Comparison of ENCODE assay signal across 15 mouse cellular contexts in the genomic region with DNA sequence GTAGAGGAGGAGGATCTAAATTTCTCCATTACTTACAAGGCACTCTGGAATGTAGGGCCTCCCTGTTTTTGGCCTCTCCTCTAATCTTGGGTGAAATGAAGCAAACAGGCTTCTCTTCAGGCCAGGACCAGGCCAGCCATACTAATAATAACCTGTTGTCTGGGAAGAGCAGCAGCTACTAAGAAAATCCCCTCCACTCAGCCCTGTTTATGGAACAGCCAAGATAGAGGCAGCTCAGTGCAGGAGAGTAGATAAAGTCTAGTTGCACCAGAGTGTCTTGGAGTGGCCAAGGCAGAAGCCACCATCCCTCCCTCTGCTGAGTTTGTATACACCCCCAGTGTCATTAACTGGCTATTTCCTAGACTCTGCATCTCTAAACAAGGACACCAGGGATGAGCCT.
A peak's percentile ranks its signal among the peaks of the same experiment; 100 is the strongest.
DNase-seq lines count a peak whose midpoint lies in the region; ATAC-seq and TF ChIP-seq lines count a peak whose summit lies in the region.
"Had no signal": no experiment of that assay in that cellular context is flagged by ENCODE, and none has a peak within 500 bp of the region (broad histone marks: within the 10 kb centered on the region; RNA-seq: fewer than 3 reads in every experiment).

No protein-coding gene starts in this region.

- no peaks in the 10 kb centered on the region; the same call in 1 of the 2 replicates for H3K36me3 ChIP-seq in heart, embryonic 11.5 days (ENCODE audit: control insufficient read depth, insufficient read depth, low read length)
- H3K36me3 ChIP-seq in kidney, embryonic 16.5 days (ENCODE audit: insufficient read depth, low read length) = no peaks in the 10 kb centered on the region
- no peaks in the 10 kb centered on the region for H3K36me3 ChIP-seq in hindbrain, embryonic 15.5 days
- H3K36me3 ChIP-seq: limb, embryonic 12.5 days had no signal

- CTCF ChIA-PET in Patski (lab: Charles Lee) = interaction anchor here (1.4 kb wide), 1 partner anchor 13 kb away, joined by 4 read pairs; no protein-coding TSS in a partner anchor

- no peaks in the 10 kb centered on the region for H3K9me3 ChIP-seq in heart, embryonic 11.5 days (replicated peaks; ENCODE audit: control insufficient read depth, low read length)
- H3K9me3 ChIP-seq in kidney, embryonic 16.5 days (ENCODE audit: low read length) = no peaks in the 10 kb centered on the region
- no peaks in the 10 kb centered on the region for H3K9me3 ChIP-seq in hindbrain, embryonic 15.5 days
- H3K9me3 ChIP-seq: limb, embryonic 12.5 days had no signal

- no peak for TF ChIP-seq CTCF in Patski (IDR thresholded peaks at IDR 0.05)

- in situ Hi-C loops in Patski (cut with MboI; ENCODE audit: low pct_unique_long_range_greater_than_20kb) = no loop called here

- peak overlapping the region; percentile 82 for H3K27ac ChIP-seq in heart, embryonic 11.5 days (ENCODE audit: low read depth, low read length)
- peak overlapping the region; percentile 61 for H3K27ac ChIP-seq in kidney, embryonic 16.5 days (ENCODE audit: low read length)
- peak overlapping the region; percentile 49; the same call in 1 of the 2 replicates for H3K27ac ChIP-seq in hindbrain, embryonic 15.5 days (replicated peaks)
- H3K27ac ChIP-seq: limb, embryonic 12.5 days had no signal

- H3K4me1 ChIP-seq in heart, embryonic 11.5 days (ENCODE audit: control insufficient read depth, insufficient read depth, low read length) = peaks cover 69% of the 10 kb centered on the region
- peaks cover 54% of the 10 kb centered on the region for H3K4me1 ChIP-seq in kidney, embryonic 16.5 days (ENCODE audit: insufficient read depth, low read length)
- H3K4me1 ChIP-seq in hindbrain, embryonic 15.5 days (replicated peaks) = peaks cover 59% of the 10 kb centered on the region

- H3K9ac ChIP-seq in heart, embryonic 11.5 days (ENCODE audit: low read depth, low read length) = no peak overlapping the region
- no peak overlapping the region for H3K9ac ChIP-seq in kidney, embryonic 16.5 days (replicated peaks; ENCODE audit: low read length)
- no peak overlapping the region for H3K9ac ChIP-seq in hindbrain, embryonic 15.5 days
- H3K9ac ChIP-seq: limb, embryonic 12.5 days had no signal

- ATAC-seq in heart, embryonic 11.5 days (replicated peaks; ENCODE audit: insufficient number of reproducible peaks, low FRiP score, low TSS enrichment) = peak; percentile 58
- ATAC-seq in kidney, embryonic 16.5 days (ENCODE audit: low FRiP score, low TSS enrichment) = peak; percentile 13; the same call in 1 of the 2 replicates
- peak; percentile 15 for ATAC-seq in Patski
- ATAC-seq in hindbrain, embryonic 15.5 days (ENCODE audit: low FRiP score, low read depth) = no peak

- no peak overlapping the region for H3K4me3 ChIP-seq in heart, embryonic 11.5 days (ENCODE audit: low read depth, low read length)
- no peak overlapping the region for H3K4me3 ChIP-seq in kidney, embryonic 16.5 days (ENCODE audit: low read length)
- no peak overlapping the region for H3K4me3 ChIP-seq in hindbrain, embryonic 15.5 days
- H3K4me3 ChIP-seq: limb, embryonic 12.5 days; myocyte had no signal

- POLR2A ChIA-PET in Patski (lab: Charles Lee) = interaction anchor here (0.5 to 0.9 kb wide), 3 partner anchors 44 to 143 kb away, joined by 3 to 5 read pairs (median 3); no protein-coding TSS in a partner anchor

- DNase-seq in heart, adult 9 months (ENCODE audit: low spot score in 2 of 2) = no peak
- DNase-seq in kidney, postnatal 14 days = no peak
- no peak for DNase-seq in Patski (ENCODE audit: low read depth, low spot score)
- no peak for DNase-seq in thymus, postnatal 0 days (ENCODE audit: low spot score)
- DNase-seq in adrenal gland, postnatal 25 days = no peak
- DNase-seq: cerebellum, adult 2 months; kidney, postnatal 4 days; lung, postnatal 10 days; right cerebral cortex, postnatal 4 days; thymus, postnatal 25 days had no signal

- peak overlapping the region; percentile 14; the same call in 1 of the 2 replicates for H3K4me2 ChIP-seq in heart, embryonic 11.5 days
- no peak overlapping the region for H3K4me2 ChIP-seq in kidney, embryonic 16.5 days (replicated peaks; ENCODE audit: low read depth, low read length)
- H3K4me2 ChIP-seq in hindbrain, embryonic 15.5 days = no peak overlapping the region
- H3K4me2 ChIP-seq: limb, embryonic 12.5 days had no signal

- no peaks in the 10 kb centered on the region for H3K27me3 ChIP-seq in heart, embryonic 11.5 days (ENCODE audit: control insufficient read depth, insufficient read depth, low read length)
- no peaks in the 10 kb centered on the region for H3K27me3 ChIP-seq in kidney, embryonic 16.5 days (ENCODE audit: insufficient read depth, low read length)
- no peaks in the 10 kb centered on the region for H3K27me3 ChIP-seq in Patski
- H3K27me3 ChIP-seq in hindbrain, embryonic 15.5 days = no peaks in the 10 kb centered on the region
